Mouse (Mus musculus) intestine, embryonic 14.5 days (tissue): ENCODE results near the gene Exosc5. TPM values are rescaled to one million over a fixed set of nuclear protein-coding genes. Genes with fewer than 3 reads are reported as not detected.
A peak's percentile ranks its signal among the peaks of the same experiment; 100 is the strongest.

Source experiments
- ATAC-seq: fragments of 200-750 bp; cut with Nextera tagmentation; replicated peaks from 2 replicates; pipeline ENCODE4 v1.8.0; 2017; ENCODE audit warnings: low read depth, moderate number of reproducible peaks, moderate TSS enrichment, moderate library complexity; ENCODE audit not compliant: low FRiP score, low TSS enrichment
- DNase-seq: peaks from one replicate; pipeline ENCODE4 v3.0.0-alpha.2; 2018; ENCODE audit warnings: low spot score
- H3K27ac ChIP-seq: fragments of 300-500 bp; sonication (generic); 2 replicates; pipeline ENCODE4 v1.5.1; 2014; ENCODE audit warnings: low read depth, mild to moderate bottlenecking, control low read depth
- H3K27me3 ChIP-seq: fragments of 300-500 bp; sonication (generic); replicated peaks from 2 replicates; pipeline ENCODE4 v1.6.1; 2014; ENCODE audit warnings: low read length, control low read depth; ENCODE audit not compliant: control insufficient read depth, insufficient read depth
- H3K36me3 ChIP-seq: fragments of 300-500 bp; sonication (generic); 2 replicates; pipeline ENCODE4 v1.6.1; 2014; ENCODE audit warnings: low read length, control low read depth; ENCODE audit not compliant: control insufficient read depth, insufficient read depth
- H3K4me1 ChIP-seq: fragments of 300-500 bp; sonication (generic); replicated peaks from 2 replicates; pipeline ENCODE4 v1.6.1; 2014; ENCODE audit warnings: low read length, control low read depth, mixed read lengths; ENCODE audit not compliant: control insufficient read depth, insufficient read depth
- H3K4me2 ChIP-seq: fragments of 300-500 bp; sonication (generic); 2 replicates; pipeline ENCODE4 v1.6.1; 2014; ENCODE audit warnings: low read length
- H3K4me3 ChIP-seq: fragments of 300-500 bp; sonication (generic); 2 replicates; pipeline ENCODE4 v1.5.1; 2014; ENCODE audit warnings: low read depth, low read length, control low read depth, mixed read lengths
- H3K9ac ChIP-seq: fragments of 300-500 bp; sonication (generic); 2 replicates; pipeline ENCODE4 v1.6.1; 2014; ENCODE audit warnings: mild to moderate bottlenecking, low read length
- H3K9me3 ChIP-seq: fragments of 300-500 bp; sonication (generic); 2 replicates; pipeline ENCODE4 v1.6.1; 2016; ENCODE audit warnings: low read length, control low read depth; ENCODE audit not compliant: control insufficient read depth
- WGBS: fragments of 180-500 bp; shearing (Covaris S2); extraction: QIAGEN DNeasy Blood & Tissue Kit; methylation state at CpG from one replicate; pipeline ENCODE4 v1.1.7; 2014; 5-methylcytosine and 5-hydroxymethylcytosine counted together
- polyA plus RNA-seq: library from polyadenylated mRNA; unstranded; fragments of >200 nt; fragmentation: Nextera tagmentation; extraction: Ambion mirVana; gene quantifications from 2 replicates; pipeline ENCODE4 v1.2.1, GENCODE M21; 2014

The Exosc5 gene
- polyA plus RNA-seq, 1 experiment from 2014 or later: 98.4 TPM

DNA sequence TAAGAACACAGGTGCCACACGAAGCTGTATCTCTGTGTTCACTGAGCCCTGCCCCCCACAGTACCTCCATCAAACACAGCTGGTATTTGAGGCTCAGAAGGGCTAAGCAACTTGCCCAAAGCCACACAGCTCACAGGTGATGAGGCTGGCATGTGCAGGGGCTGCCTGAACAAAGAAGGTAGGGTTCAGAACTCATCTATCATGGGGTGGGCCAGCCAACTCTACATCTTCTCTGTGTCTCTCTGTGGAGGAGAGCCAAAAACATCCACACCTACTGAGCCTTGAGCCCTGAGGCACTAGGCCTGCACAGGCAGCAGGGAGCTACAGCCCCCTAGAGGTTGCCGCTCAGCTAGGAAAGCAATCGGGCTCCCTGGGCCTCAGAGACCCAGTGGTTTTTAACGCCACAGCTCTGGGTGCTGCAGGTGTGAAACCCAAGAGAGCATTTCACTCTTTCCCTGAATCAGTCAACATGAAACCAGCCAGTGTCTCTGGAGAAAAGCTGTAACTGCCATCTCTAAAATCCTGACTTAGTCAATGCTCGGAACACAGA lies 11.3 kb upstream of the Exosc5 start:
- H3K9ac ChIP-seq: no peak overlapping the region
- no peaks in the 10 kb centered on the region for H3K27me3 ChIP-seq
- H3K4me1 ChIP-seq: no peaks in the 10 kb centered on the region
- H3K36me3 ChIP-seq: no peaks in the 10 kb centered on the region
- 47% methylated on average over 5 of the region's 5 CpGs for WGBS
- no peak overlapping the region for H3K27ac ChIP-seq
- no peaks in the 10 kb centered on the region for H3K9me3 ChIP-seq
- DNase-seq (no peak), ATAC-seq (no peak)
- H3K4me3 ChIP-seq: no peak overlapping the region
- H3K4me2 ChIP-seq: no peak overlapping the region

DNA sequence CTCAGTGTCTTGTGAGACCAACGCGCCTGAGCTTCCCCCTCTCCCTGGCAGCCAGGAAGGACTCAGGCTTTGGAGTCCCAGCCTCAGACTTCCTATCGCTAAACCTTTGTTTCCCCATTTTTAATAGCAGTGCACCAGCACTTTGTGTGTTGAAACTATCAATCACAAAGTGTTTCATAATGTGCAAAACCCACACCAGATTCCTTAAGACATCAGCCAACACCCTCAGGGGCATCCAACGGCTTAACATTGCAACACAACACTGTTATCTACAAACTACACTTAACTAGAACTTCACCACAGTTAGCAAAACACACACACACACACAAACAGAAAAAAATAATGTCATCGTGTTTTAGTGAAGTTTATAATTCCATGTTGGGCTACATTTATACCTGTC lies 9.1 kb upstream of the Exosc5 start:
- 85% methylated on average over 5 of the region's 5 CpGs for WGBS
- no peak overlapping the region for H3K4me2 ChIP-seq
- H3K27ac ChIP-seq: no peak overlapping the region
- no peaks in the 10 kb centered on the region for H3K9me3 ChIP-seq
- no peaks in the 10 kb centered on the region for H3K4me1 ChIP-seq
- H3K27me3 ChIP-seq: no peaks in the 10 kb centered on the region
- no peak overlapping the region for H3K9ac ChIP-seq
- no peaks in the 10 kb centered on the region for H3K36me3 ChIP-seq
- no peak for ATAC-seq
- H3K4me3 ChIP-seq: no peak overlapping the region
- no peak for DNase-seq

DNA sequence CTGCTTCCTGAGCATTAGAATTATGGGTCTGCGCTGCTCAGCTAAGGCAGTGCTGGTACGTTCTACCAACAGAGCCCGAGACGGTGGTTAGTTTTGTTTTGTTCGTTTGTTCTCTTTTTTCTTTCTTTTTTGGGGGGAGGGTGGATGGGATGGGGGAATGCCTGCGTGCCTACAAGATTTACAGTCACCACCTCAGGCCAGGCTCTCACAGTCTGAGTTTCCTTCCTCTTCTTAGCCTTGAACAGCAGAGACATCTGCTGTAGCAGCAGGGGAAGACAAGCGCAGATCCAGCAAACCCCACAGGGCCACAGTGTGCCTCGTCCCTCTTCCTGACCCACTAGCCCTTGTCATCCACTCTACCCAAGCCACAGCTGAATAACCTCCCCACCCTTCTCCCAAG lies 7.7 kb upstream of the Exosc5 start:
- Histone ChIP-seq H3K4me2 (no peak overlapping the region), H3K9me3 (no peaks in the 10 kb centered on the region), H3K36me3 (no peaks in the 10 kb centered on the region), H3K27ac (no peak overlapping the region), H3K27me3 (no peaks in the 10 kb centered on the region), H3K4me1 (no peaks in the 10 kb centered on the region), H3K4me3 (no peak overlapping the region), H3K9ac (no peak overlapping the region)
- ATAC-seq (no peak), DNase-seq (no peak)
- whole genome bisulfite sequencing: 91% methylated on average over 8 of the region's 8 CpGs

DNA sequence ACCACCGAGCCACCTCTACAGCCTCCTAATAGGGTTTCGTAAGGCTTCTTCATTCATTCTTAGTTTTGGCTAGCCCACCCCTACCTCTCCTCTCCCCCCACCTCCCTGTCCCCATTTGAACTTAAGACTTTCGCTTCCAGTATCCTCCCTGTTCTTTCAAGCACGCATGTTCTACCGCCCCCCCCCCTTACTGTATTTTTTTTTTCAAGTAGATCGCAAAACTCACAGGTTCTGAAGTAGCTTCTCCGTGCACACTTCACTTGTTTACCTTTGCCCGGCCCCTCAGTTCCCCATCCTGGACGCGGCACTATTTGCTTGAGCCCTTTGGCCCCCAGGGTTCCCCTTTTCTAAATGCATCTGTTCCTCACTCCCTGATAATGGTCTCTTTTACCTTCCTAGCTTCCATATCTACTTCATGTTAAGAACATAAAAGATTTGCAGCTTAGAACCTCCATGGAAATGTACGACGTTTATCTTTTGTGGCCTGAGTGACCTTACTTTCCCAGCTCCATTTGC lies 6.7 kb upstream of the Exosc5 start:
- no peak overlapping the region for H3K9ac ChIP-seq
- no peak overlapping the region for H3K4me2 ChIP-seq
- no peak for ATAC-seq
- H3K27ac ChIP-seq: no peak overlapping the region
- H3K36me3 ChIP-seq: no peaks in the 10 kb centered on the region
- H3K4me1 ChIP-seq: peaks cover 2% of the 10 kb centered on the region; the same call in 1 of the 2 replicates
- WGBS: 81% methylated on average over 12 of the region's 12 CpGs
- DNase-seq: no peak
- no peaks in the 10 kb centered on the region for H3K27me3 ChIP-seq
- H3K4me3 ChIP-seq: no peak overlapping the region
- no peaks in the 10 kb centered on the region for H3K9me3 ChIP-seq

GRCm38 (mm10) chr7:25655601-25656428 lies 3.1 kb upstream of the Exosc5 start:
- 74% methylated on average over 11 of the region's 11 CpGs for WGBS
- H3K27ac ChIP-seq: no peak overlapping the region

DNA sequence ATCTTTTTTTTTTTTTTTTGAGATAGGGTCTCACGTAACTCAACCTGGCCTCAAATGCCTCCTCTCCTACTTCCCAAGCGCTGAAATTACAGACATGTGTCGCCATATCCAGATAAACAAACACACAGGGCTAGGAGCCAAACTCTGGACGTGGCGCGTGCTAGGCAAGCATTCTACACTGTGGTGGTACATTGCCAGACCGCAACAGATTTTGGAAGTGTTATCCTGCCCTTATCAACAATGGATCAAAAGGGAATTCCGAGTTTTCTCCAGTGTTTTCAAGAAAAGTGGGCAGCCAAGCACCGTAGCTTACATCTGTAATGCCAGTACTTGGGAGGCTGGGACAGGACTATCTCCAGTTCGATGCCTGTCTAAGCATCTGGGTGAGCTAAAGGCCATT lies 1.2 kb upstream of the Exosc5 start:
- ATAC-seq (no peak), DNase-seq (no peak)
- Histone ChIP-seq H3K27me3 (no peaks in the 10 kb centered on the region), H3K4me2 (peak overlapping the region; percentile 85), H3K9ac (peak overlapping the region; percentile 74), H3K4me1 (peaks cover 8% of the 10 kb centered on the region; the same call in 1 of the 2 replicates), H3K36me3 (peaks cover 10% of the 10 kb centered on the region; the same call in 1 of the 2 replicates), H3K27ac (no peak overlapping the region), H3K4me3 (peak overlapping the region; percentile 81), H3K9me3 (no peaks in the 10 kb centered on the region)
- 38% methylated on average over 10 of the region's 10 CpGs for WGBS

More at GRCm38 (mm10) chr7:25655601-25656428, 3.1 kb upstream of the Exosc5 start:
- no peak for DNase-seq
- Histone ChIP-seq H3K36me3 (no peaks in the 10 kb centered on the region), H3K4me3 (no peak overlapping the region), H3K9ac (no peak overlapping the region), H3K4me1 (peaks cover 8% of the 10 kb centered on the region; the same call in 1 of the 2 replicates), H3K9me3 (no peaks in the 10 kb centered on the region), H3K4me2 (no peak overlapping the region), H3K27me3 (no peaks in the 10 kb centered on the region)
- ATAC-seq: no peak

- Histone ChIP-seq H3K27me3 (no peaks in the 10 kb centered on the region), H3K4me3 (no peak overlapping the region), H3K9me3 (no peaks in the 10 kb centered on the region), H3K9ac (no peak overlapping the region), H3K27ac (no peak overlapping the region), H3K4me1 (no peaks in the 10 kb centered on the region), H3K36me3 (peaks cover 49% of the 10 kb centered on the region), H3K4me2 (no peak overlapping the region)
- WGBS: 91% methylated on average over 8 of the region's 8 CpGs
- DNase-seq (no peak), ATAC-seq (no peak)
These were observed 7.4 kb downstream of the Exosc5 start for GRCm38 (mm10) chr7:25666381-25666780.

GRCm38 (mm10) chr7:25669158-25669557 lies 10.2 kb downstream of the Exosc5 start:
- Histone ChIP-seq H3K27me3 (peaks cover 8% of the 10 kb centered on the region), H3K4me3 (no peak overlapping the region), H3K27ac (no peak overlapping the region), H3K36me3 (peaks cover 38% of the 10 kb centered on the region), H3K9ac (no peak overlapping the region), H3K4me2 (no peak overlapping the region), H3K9me3 (no peaks in the 10 kb centered on the region), H3K4me1 (no peaks in the 10 kb centered on the region)
- DNase-seq (no peak), ATAC-seq (no peak)
- 92% methylated on average over 10 of the region's 10 CpGs for WGBS
